Mouse (Mus musculus) liver, embryonic 14.5 days (tissue): ENCODE measurements around the gene Gpr62. TPM values are rescaled to one million over a fixed set of nuclear protein-coding genes. Genes with fewer than 3 reads are reported as not detected.

Experiments
- ATAC-seq: fragments of 200-750 bp; cut with Nextera tagmentation; 2 replicates; pipeline ENCODE4 v1.8.0; 2017; ENCODE audit warnings: moderate number of reproducible peaks, mild to moderate bottlenecking, moderate library complexity; ENCODE audit not compliant: insufficient read depth
- DNase-seq, 3 experiments: peaks; one replicate each; pipeline ENCODE4 v3.0.0-alpha.2; 2012 to 2013; ENCODE audit warnings: low read depth in 3 of 3, low spot score in 3 of 3
- H3K27ac ChIP-seq: fragments of 300-500 bp; sonication (generic); 2 replicates; pipeline ENCODE4 v1.5.1; 2014; ENCODE audit warnings: moderate library complexity, mild to moderate bottlenecking, control low read depth, inconsistent platforms
- H3K27me3 ChIP-seq: fragments of 300-500 bp; sonication (generic); 2 replicates; pipeline ENCODE4 v1.6.1; 2014; ENCODE audit warnings: mild to moderate bottlenecking, low read length, moderate library complexity; ENCODE audit not compliant: control insufficient read depth, insufficient read depth
- H3K36me3 ChIP-seq: fragments of 300-500 bp; sonication (generic); replicated peaks from 2 replicates; pipeline ENCODE4 v1.6.1; 2014; ENCODE audit warnings: low read depth; ENCODE audit not compliant: control insufficient read depth, insufficient read depth
- H3K4me1 ChIP-seq, 2 experiments: fragments of 200-500 bp in 1 of 2; fragments of 300-500 bp in 1 of 2; sonication (generic) in 1 of 2; replicated peaks; 2 replicates each; pipeline ENCODE4 v1.6.1; 2012 to 2014; ENCODE audit warnings: antibody characterized with exemption in 1 of 2, inconsistent platforms in 1 of 2, low read length in 1 of 2; ENCODE audit not compliant: control insufficient read depth in 2 of 2, insufficient read depth in 2 of 2
- H3K4me2 ChIP-seq: fragments of 300-500 bp; sonication (generic); 2 replicates; pipeline ENCODE4 v1.6.1; 2014; ENCODE audit warnings: low read depth, mild to moderate bottlenecking, control low read depth, moderate library complexity
- H3K4me3 ChIP-seq, 2 experiments: fragments of 200-500 bp in 1 of 2; fragments of 300-500 bp in 1 of 2; sonication (generic) in 1 of 2; 2 replicates each; pipeline ENCODE4 v1.5.1; 2012 to 2014; ENCODE audit warnings: low read depth in 2 of 2, low read length in 2 of 2, mild to moderate bottlenecking in 2 of 2, control low read depth in 1 of 2, inconsistent platforms in 1 of 2, moderate library complexity in 1 of 2; ENCODE audit not compliant: insufficient read depth in 1 of 2
- H3K9ac ChIP-seq: fragments of 300-500 bp; sonication (generic); replicated peaks from 2 replicates; pipeline ENCODE4 v1.6.1; 2014; ENCODE audit warnings: mild to moderate bottlenecking, control low read depth, moderate library complexity
- H3K9me3 ChIP-seq: fragments of 300-500 bp; sonication (generic); 2 replicates; pipeline ENCODE4 v1.6.1; 2016; ENCODE audit warnings: low read length, mixed read lengths; ENCODE audit not compliant: control insufficient read depth
- CTCF ChIP-seq: IDR thresholded peaks from 2 replicates; pipeline ENCODE4 v1.5.1; 2016; ENCODE audit warnings: antibody characterized with exemption, low read depth, control low read depth
- EP300 ChIP-seq: IDR thresholded peaks from 2 replicates; pipeline ENCODE4 v1.6.1; 2016; ENCODE audit warnings: antibody characterized with exemption, low read depth
- WGBS: fragments of 180-500 bp; shearing (Covaris S2); extraction: QIAGEN DNeasy Blood & Tissue Kit; methylation state at CpG from one replicate; pipeline ENCODE4 v1.1.7; 2014; ENCODE audit not compliant: insufficient replicate concordance; 5-methylcytosine and 5-hydroxymethylcytosine counted together
- polyA plus RNA-seq, 2 experiments: library from polyadenylated mRNA; depleted of rRNA in 1 of 2; stranded (reverse) in 1 of 2; unstranded in 1 of 2; fragments of >200 nt; fragmentation: Nextera tagmentation in 1 of 2; extraction: Ambion mirVana in 1 of 2; gene quantifications; 2 replicates each; pipeline versions ENCODE4 v1.2.1 to v1.2.3; 2012 to 2014

The Gpr62 gene
- polyA plus RNA-seq, 2 experiments: not detected

DNA sequence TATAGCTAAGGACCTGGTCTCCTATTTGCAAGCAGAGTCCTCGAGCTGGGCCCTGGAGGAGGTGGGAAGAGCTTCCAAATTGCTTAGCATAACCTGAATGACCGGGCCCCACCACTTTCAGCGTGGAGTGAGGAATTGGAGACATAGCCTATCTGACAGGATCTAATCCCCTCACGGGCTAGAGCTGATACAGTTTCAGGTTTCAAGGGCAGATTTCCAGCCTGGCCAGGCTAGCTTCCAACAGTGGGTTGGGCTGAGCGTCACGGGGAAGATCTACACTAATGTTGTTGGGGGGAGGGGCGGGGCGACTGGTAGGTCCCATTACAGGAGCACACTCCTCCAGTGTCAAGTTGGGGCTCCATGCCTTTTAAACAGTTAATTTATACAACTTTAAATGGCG lies 15.1 kb downstream of the Gpr62 start:
- no peaks in the 10 kb centered on the region for H3K36me3 ChIP-seq
- H3K27me3 ChIP-seq: peaks cover 13% of the 10 kb centered on the region
- no peaks in the 10 kb centered on the region for H3K9me3 ChIP-seq
- 37% methylated on average over 9 of the region's 9 CpGs for WGBS
- H3K4me2 ChIP-seq: peak overlapping the region; percentile 14; the same call in 1 of the 2 replicates
- no peak overlapping the region for H3K4me3 ChIP-seq
- H3K9ac ChIP-seq: no peak overlapping the region
- no peak overlapping the region for H3K27ac ChIP-seq
- no peak for DNase-seq
- no peak for ATAC-seq
- peaks cover 11 to 24% of the 10 kb centered on the region in 2 experiments for H3K4me1 ChIP-seq
- no peak for TF ChIP-seq EP300
- no peak for TF ChIP-seq CTCF

DNA sequence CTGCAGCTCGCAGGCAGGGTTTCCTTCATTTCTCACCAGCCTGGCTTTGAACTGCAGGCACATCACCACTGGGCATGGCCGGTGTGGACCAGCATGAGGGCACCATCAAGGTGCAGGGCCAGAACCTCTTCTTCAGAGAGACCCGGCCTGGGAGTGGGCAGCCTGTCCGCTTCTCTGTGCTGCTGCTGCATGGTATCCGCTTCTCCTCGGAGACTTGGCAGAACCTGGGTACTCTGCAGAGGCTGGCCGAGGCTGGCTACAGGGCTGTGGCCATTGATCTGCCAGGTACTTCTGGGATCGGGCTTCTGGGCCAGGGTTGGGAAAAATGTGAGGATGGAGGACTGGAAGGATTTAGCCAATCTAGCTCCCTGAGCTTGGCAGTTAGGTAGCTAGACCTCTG lies 15.8 kb downstream of the Gpr62 start:
- peaks cover 12% of the 10 kb centered on the region for H3K27me3 ChIP-seq
- H3K9me3 ChIP-seq: no peaks in the 10 kb centered on the region
- H3K4me1 ChIP-seq: peaks cover 11 to 24% of the 10 kb centered on the region in 2 experiments
- H3K4me2 ChIP-seq: peak overlapping the region; percentile 3; the same call in 1 of the 2 replicates
- no peak overlapping the region for H3K4me3 ChIP-seq
- TF ChIP-seq EP300 (no peak), CTCF (no peak)
- ATAC-seq: no peak
- 80% methylated on average over 8 of the region's 8 CpGs for WGBS
- H3K27ac ChIP-seq: no peak overlapping the region
- H3K9ac ChIP-seq: no peak overlapping the region
- DNase-seq: no peak
- no peaks in the 10 kb centered on the region for H3K36me3 ChIP-seq

DNA sequence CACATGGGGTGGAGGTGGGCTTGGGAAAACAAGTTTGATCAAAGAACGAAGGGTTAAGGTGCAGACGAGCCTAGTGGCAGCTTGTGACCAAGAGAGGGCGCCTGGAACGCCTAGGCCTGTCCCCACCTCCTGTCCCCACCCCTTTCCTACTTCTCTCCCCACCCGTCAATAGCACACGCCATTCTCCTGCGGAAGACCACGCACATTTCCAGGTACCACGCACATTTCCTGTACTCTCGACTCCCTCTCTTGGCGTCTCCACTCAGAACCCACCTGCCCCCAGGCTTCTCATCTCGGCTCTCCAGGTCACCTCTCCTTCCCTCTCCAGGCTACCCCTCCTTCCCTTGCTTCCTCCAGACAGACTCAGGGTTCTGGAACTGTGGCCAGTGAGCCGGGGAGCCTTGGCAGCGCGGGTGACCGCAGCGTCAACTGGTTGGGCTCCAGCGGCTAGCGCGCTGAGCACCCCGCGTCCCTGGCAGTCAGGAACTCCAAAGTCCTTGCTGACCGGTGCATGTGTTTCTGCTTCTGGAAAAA lies 17.2 kb downstream of the Gpr62 start:
- peak overlapping the region; percentile 50 for H3K9ac ChIP-seq
- peak; percentile 36; the same call in 1 of the 2 replicates for ATAC-seq
- DNase-seq: no peak
- TF ChIP-seq CTCF: peak; percentile 78
- TF ChIP-seq EP300: no peak
- peak overlapping the region; percentile 52 to 73 for H3K4me3 ChIP-seq
- WGBS: 1% methylated on average over 23 of the region's 23 CpGs
- peaks cover 11 to 20% of the 10 kb centered on the region in 2 experiments for H3K4me1 ChIP-seq
- H3K27me3 ChIP-seq: peaks cover 9% of the 10 kb centered on the region
- H3K9me3 ChIP-seq: no peaks in the 10 kb centered on the region
- peak overlapping the region; percentile 78 for H3K4me2 ChIP-seq
- H3K27ac ChIP-seq: no peak overlapping the region
- no peaks in the 10 kb centered on the region for H3K36me3 ChIP-seq

DNA sequence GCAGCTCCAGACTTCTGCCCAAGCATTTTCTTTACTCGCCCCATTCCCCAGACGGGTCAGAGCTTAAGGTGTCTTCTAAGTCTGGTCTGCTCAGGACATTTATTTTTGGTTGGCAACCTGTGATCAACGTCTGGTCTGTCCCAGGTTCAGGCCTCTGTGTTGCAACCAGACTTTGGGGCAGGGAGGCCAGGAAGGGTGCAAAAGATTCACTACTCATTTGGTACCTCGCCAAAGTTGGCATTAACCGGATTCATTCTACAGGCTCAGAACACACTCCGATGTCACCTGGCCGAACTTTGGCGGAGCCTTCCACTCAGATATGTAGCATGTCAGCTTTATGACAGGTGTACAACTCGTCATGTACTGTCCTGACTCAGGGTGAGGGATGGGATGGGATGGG lies 17.8 kb downstream of the Gpr62 start:
- no peaks in the 10 kb centered on the region for H3K36me3 ChIP-seq
- no peak overlapping the region for H3K9ac ChIP-seq
- DNase-seq: no peak
- H3K4me1 ChIP-seq: peaks cover 7 to 20% of the 10 kb centered on the region in 2 experiments
- no peak for TF ChIP-seq CTCF
- no peak for TF ChIP-seq EP300
- no peak for ATAC-seq
- H3K27ac ChIP-seq: no peak overlapping the region
- peak overlapping the region; percentile 78 for H3K4me2 ChIP-seq
- H3K9me3 ChIP-seq: no peaks in the 10 kb centered on the region
- H3K4me3 ChIP-seq: peak overlapping the region in 1 of 2 experiments; percentile 60; a peak in 2 of 4 replicates
- 33% methylated on average over 9 of the region's 9 CpGs for WGBS
- peaks cover 5% of the 10 kb centered on the region for H3K27me3 ChIP-seq

DNA sequence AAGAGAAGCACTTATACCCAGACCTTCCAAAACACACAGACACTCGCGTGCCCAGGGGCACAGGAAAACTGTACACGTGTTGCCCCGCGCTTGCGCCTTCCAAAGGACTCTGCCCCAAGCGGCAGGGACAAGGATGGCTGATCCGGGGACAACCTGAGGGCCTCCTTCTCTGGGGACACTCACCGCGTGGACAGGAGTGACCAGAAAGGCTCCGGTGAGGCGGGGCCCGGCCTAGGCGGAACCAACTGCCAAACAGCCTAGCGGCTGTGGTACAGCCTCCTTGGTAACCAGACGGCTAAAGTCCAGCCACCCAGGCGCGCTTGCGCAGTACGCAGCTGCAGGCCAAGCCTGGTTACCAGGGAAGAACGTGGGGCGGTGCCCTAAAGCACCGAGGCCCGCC lies 18.4 kb downstream of the Gpr62 start, which contains the start of the genes Abhd14b and Abhd14a:
TSS of gene Abhd14b (plus strand) at position 112 of the 400 bp plus-strand sequence.
TSS of gene Abhd14a (minus strand) at position 331 of the 400 bp plus-strand sequence.
- no peaks in the 10 kb centered on the region for H3K9me3 ChIP-seq
- no peak within 1 kb of the TSS for H3K27ac ChIP-seq
- peak within 1 kb of the TSS; percentile 60 to 73 for H3K4me3 ChIP-seq
- H3K4me1 ChIP-seq: peaks cover 5 to 20% of the 10 kb centered on the region in 2 experiments; a peak in 3 of 4 replicates
- ATAC-seq (peak; percentile 81), DNase-seq (peak; percentile 61 to 62 (median 61))
- peak within 1 kb of the TSS; percentile 31 for H3K9ac ChIP-seq
- H3K4me2 ChIP-seq: peak within 1 kb of the TSS; percentile 78
- no peaks in the 10 kb centered on the region for H3K36me3 ChIP-seq
- under 1% methylated on average over 24 of the region's 24 CpGs for WGBS
- TF ChIP-seq CTCF: peak; percentile 73
- TF ChIP-seq EP300: no peak
- no peaks in the 10 kb centered on the region; the same call in none of the 2 replicates for H3K27me3 ChIP-seq
